ENCODE assay signal across 10 mouse cellular contexts in genomic region chr6:39447429-39448185, GRCm38 (mm10). TPM values are rescaled to one million over a fixed set of nuclear protein-coding genes. Genes with fewer than 3 reads are reported as not detected.
DNase-seq lines count a peak whose midpoint lies in the region; ATAC-seq and TF ChIP-seq lines count a peak whose summit lies in the region.
"Had no signal": no experiment of that assay in that cellular context is flagged by ENCODE, and none has a peak within 500 bp of the region (broad histone marks: within the 10 kb centered on the region; RNA-seq: fewer than 3 reads in every experiment).

No protein-coding gene starts in this region.

- POLR2A ChIA-PET in Patski (lab: Charles Lee) = no interaction called here

- H3K9ac ChIP-seq in intestine, postnatal 0 days (ENCODE audit: low read depth, low read length) = no peak overlapping the region
- no peak overlapping the region for H3K9ac ChIP-seq in intestine, embryonic 15.5 days
- no peak overlapping the region for H3K9ac ChIP-seq in midbrain, embryonic 13.5 days (replicated peaks)
- H3K9ac ChIP-seq in kidney, embryonic 14.5 days (ENCODE audit: low read depth, low read length) = no peak overlapping the region
- H3K9ac ChIP-seq: midbrain, embryonic 15.5 days had no signal

- CTCF ChIA-PET in Patski (lab: Charles Lee) = interaction anchor here (1.0 kb wide), 2 partner anchors 20 to 28 kb away, joined by 3 read pairs; no protein-coding TSS in a partner anchor

- ATAC-seq in intestine, postnatal 0 days = 0 out of 2 replicates have a peak, but pooled peaks have one; percentile 22
- ATAC-seq in intestine, embryonic 15.5 days = no peak
- peak; percentile 99 for ATAC-seq in Patski
- ATAC-seq in granulocyte monocyte progenitor cell, adult 5-6 weeks (replicated peaks; ENCODE audit: poor library complexity, severe bottlenecking) = peak; percentile 81
- ATAC-seq in midbrain, embryonic 13.5 days = no peak
- ATAC-seq in kidney, embryonic 14.5 days (ENCODE audit: low FRiP score, low TSS enrichment) = no peak
- ATAC-seq: midbrain, embryonic 15.5 days had no signal

- in situ Hi-C loops in Patski (cut with MboI; ENCODE audit: low pct_unique_long_range_greater_than_20kb) = no loop called here

- WGBS in intestine, postnatal 0 days = 51% methylated on average over 4 of the region's 4 CpGs
- 57% methylated on average over 4 of the region's 4 CpGs for WGBS in intestine, embryonic 15.5 days
- 47% methylated on average over 4 of the region's 4 CpGs for WGBS in midbrain, embryonic 13.5 days
- 40% methylated on average over 4 of the region's 4 CpGs for WGBS in kidney, embryonic 14.5 days

- no peak overlapping the region for H3K4me3 ChIP-seq in intestine, postnatal 0 days (ENCODE audit: low read depth, low read length)
- H3K4me3 ChIP-seq in intestine, embryonic 15.5 days (replicated peaks) = no peak overlapping the region
- H3K4me3 ChIP-seq in midbrain, embryonic 13.5 days (replicated peaks) = no peak overlapping the region
- H3K4me3 ChIP-seq in kidney, embryonic 14.5 days (ENCODE audit: low read length) = no peak overlapping the region
- H3K4me3 ChIP-seq: midbrain, embryonic 15.5 days had no signal

- no peaks in the 10 kb centered on the region for H3K27me3 ChIP-seq in intestine, postnatal 0 days (replicated peaks; ENCODE audit: control insufficient read depth, insufficient read depth, low read length)
- no peaks in the 10 kb centered on the region for H3K27me3 ChIP-seq in intestine, embryonic 15.5 days (replicated peaks)
- H3K27me3 ChIP-seq in Patski = no peaks in the 10 kb centered on the region
- no peaks in the 10 kb centered on the region for H3K27me3 ChIP-seq in midbrain, embryonic 13.5 days
- H3K27me3 ChIP-seq in kidney, embryonic 14.5 days (ENCODE audit: control insufficient read depth, insufficient read depth, low read length) = no peaks in the 10 kb centered on the region
- H3K27me3 ChIP-seq: midbrain, embryonic 15.5 days had no signal

- H3K9me3 ChIP-seq in intestine, postnatal 0 days (ENCODE audit: control insufficient read depth) = no peaks in the 10 kb centered on the region
- H3K9me3 ChIP-seq in intestine, embryonic 15.5 days = no peaks in the 10 kb centered on the region
- no peaks in the 10 kb centered on the region for H3K9me3 ChIP-seq in midbrain, embryonic 13.5 days
- H3K9me3 ChIP-seq in kidney, embryonic 14.5 days (ENCODE audit: control insufficient read depth, low read length) = no peaks in the 10 kb centered on the region
- H3K9me3 ChIP-seq: G1E; midbrain, embryonic 15.5 days had no signal

- DNase-seq in 416B (ENCODE audit: low read depth) (peak; percentile 77), Patski (ENCODE audit: low read depth, low spot score) (peak; percentile 88)
- DNase-seq in embryo, embryonic 10 days (ENCODE audit: low spot score) = no peak

- no peak overlapping the region for H3K4me2 ChIP-seq in intestine, postnatal 0 days (replicated peaks; ENCODE audit: low read depth)
- H3K4me2 ChIP-seq in intestine, embryonic 15.5 days (replicated peaks) = no peak overlapping the region
- H3K4me2 ChIP-seq in midbrain, embryonic 13.5 days (replicated peaks) = no peak overlapping the region
- no peak overlapping the region for H3K4me2 ChIP-seq in kidney, embryonic 14.5 days (replicated peaks; ENCODE audit: low read depth, low read length)
- H3K4me2 ChIP-seq: midbrain, embryonic 15.5 days had no signal

- no peaks in the 10 kb centered on the region for H3K36me3 ChIP-seq in intestine, postnatal 0 days (ENCODE audit: control insufficient read depth, insufficient read depth)
- no peaks in the 10 kb centered on the region for H3K36me3 ChIP-seq in intestine, embryonic 15.5 days
- no peaks in the 10 kb centered on the region for H3K36me3 ChIP-seq in midbrain, embryonic 13.5 days
- H3K36me3 ChIP-seq in kidney, embryonic 14.5 days (ENCODE audit: control insufficient read depth, insufficient read depth, low read length) = no peaks in the 10 kb centered on the region
- H3K36me3 ChIP-seq: G1E; midbrain, embryonic 15.5 days had no signal

- no peak overlapping the region for H3K27ac ChIP-seq in intestine, postnatal 0 days (ENCODE audit: low read depth, low read length)
- H3K27ac ChIP-seq in intestine, embryonic 15.5 days = no peak overlapping the region
- H3K27ac ChIP-seq in midbrain, embryonic 13.5 days = no peak overlapping the region
- H3K27ac ChIP-seq in kidney, embryonic 14.5 days (ENCODE audit: low read depth, low read length) = no peak overlapping the region
- H3K27ac ChIP-seq: midbrain, embryonic 15.5 days had no signal

- no peaks in the 10 kb centered on the region for H3K4me1 ChIP-seq in intestine, postnatal 0 days (replicated peaks; ENCODE audit: control insufficient read depth, insufficient read depth, low read length)
- no peaks in the 10 kb centered on the region for H3K4me1 ChIP-seq in intestine, embryonic 15.5 days (replicated peaks)
- H3K4me1 ChIP-seq in midbrain, embryonic 13.5 days (replicated peaks) = peaks cover 5% of the 10 kb centered on the region; the same call in 1 of the 2 replicates
- no peaks in the 10 kb centered on the region for H3K4me1 ChIP-seq in kidney, embryonic 14.5 days (ENCODE audit: control insufficient read depth, insufficient read depth, low read length)
- H3K4me1 ChIP-seq: midbrain, embryonic 15.5 days had no signal

- TF ChIP-seq CTCF in intestine, postnatal 0 days (IDR thresholded peaks at IDR 0.05; ENCODE audit: low read depth) = no peak
- no peak for TF ChIP-seq CTCF in Patski (IDR thresholded peaks at IDR 0.05)

RNA-seq across cellular contexts. Expression of gene Mkrn1, which starts 27.3 kb away (rescaled TPM):
- polyA plus RNA-seq in intestine, postnatal 0 days (2015; fragmentation: Nextera tagmentation; extraction: Ambion mirVana) = 81.9 and 83.1 TPM in 2 replicates
- polyA plus RNA-seq in intestine, embryonic 15.5 days (2015; fragmentation: Nextera tagmentation; extraction: Ambion mirVana) = 59.3 and 64.8 TPM in 2 replicates
- 58.7 TPM for polyA plus RNA-seq in Patski (2021)
- total RNA-seq in granulocyte monocyte progenitor cell, adult 5-6 weeks (2014; fragmentation: Nextera tagmentation) = 35.5 and 43.6 TPM in 2 replicates
- total RNA-seq in granulocyte monocyte progenitor cell, adult 5-6 weeks (2017) = 27.1 and 32.9 TPM in 2 replicates
- 242 and 259 TPM in 2 replicates for polyA plus RNA-seq in midbrain, embryonic 13.5 days (2015; fragmentation: Nextera tagmentation; extraction: Ambion mirVana)
- polyA plus RNA-seq in kidney, embryonic 14.5 days (2014; fragmentation: Nextera tagmentation; extraction: Ambion mirVana) = 45.5 and 65.2 TPM in 2 replicates

Comparison
In these comparisons a context has a peak if more than half of its experiments do, and no peak if none do; other contexts are left out.
1. ATAC-seq: peak in intestine, postnatal 0 days (single experiment), Patski (single experiment) and granulocyte monocyte progenitor cell, adult 5-6 weeks (single experiment); none in intestine, embryonic 15.5 days (single experiment), midbrain, embryonic 13.5 days (single experiment) and kidney, embryonic 14.5 days (single experiment).